Mouse (Mus musculus) c-Kit-positive CD71-positive TER-119-positive erythroid progenitor cells, embryonic 14.5 days (primary cell): ENCODE results near the gene Polr3f.

Experiments used
- DNase-seq: peaks from one replicate; pipeline ENCODE4 v3.0.0-alpha.2; 2013; ENCODE audit warnings: low spot score

Polr3f gene

GRCm38 (mm10) chr2:144526981-144527820 is at the start of gene Polr3f, which contains the start of gene Dzank1:
Gene Polr3f, plus strand, starts transcription at chr2:144527718.
Gene Dzank1, minus strand, starts transcription at chr2:144527414.
- DNase-seq, result peak; percentile 92

- no peak for DNase-seq
Measured at GRCm38 (mm10) chr2:144479421-144479820, 48.1 kb upstream of the Polr3f start.

DNA sequence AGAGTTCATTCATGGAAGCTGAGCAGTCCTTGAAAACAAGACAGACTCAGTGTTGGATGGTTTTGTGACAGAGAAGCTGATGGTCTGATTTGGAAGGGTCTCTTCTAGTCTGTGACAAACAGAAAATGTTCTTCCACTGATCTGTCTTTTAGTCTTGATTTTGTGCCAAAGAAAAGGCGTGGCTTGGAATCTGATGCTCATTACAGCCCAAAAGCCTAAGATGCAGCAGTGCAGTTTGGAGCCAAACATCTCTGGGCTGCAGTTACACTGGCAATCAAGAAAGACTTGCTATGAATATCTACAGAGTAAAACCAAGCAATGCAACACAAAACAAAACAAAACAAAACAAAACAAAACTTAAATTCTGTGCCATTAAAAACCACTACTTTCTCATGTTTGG is 43.4 kb upstream of the Polr3f start:
- no peak for DNase-seq

- DNase-seq, result no peak
Measured at GRCm38 (mm10) chr2:144485439-144485838, 42.1 kb upstream of the Polr3f start.

- DNase-seq, result no peak
Measured at GRCm38 (mm10) chr2:144487476-144487875, 40.0 kb upstream of the Polr3f start.

DNA sequence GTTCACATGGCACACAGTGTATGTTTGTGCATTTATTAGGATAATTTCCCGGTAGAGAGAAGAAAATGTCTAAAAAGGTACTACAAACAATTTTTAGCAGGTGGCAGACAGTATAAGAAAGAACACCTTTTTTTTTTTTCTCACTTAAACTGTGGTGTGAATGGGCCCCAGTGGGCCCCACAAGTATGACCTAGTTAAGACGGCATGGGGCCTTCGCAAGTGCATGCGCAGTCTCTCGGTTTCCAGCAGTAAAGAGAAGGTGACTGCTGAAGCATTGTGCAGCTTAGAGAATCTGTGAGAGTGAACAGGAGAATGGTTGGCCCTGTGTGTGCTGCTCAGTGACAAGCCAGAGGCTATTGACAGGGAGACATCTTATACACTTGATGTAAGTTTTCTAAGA is 38.2 kb upstream of the Polr3f start:
- DNase-seq, result no peak

DNA sequence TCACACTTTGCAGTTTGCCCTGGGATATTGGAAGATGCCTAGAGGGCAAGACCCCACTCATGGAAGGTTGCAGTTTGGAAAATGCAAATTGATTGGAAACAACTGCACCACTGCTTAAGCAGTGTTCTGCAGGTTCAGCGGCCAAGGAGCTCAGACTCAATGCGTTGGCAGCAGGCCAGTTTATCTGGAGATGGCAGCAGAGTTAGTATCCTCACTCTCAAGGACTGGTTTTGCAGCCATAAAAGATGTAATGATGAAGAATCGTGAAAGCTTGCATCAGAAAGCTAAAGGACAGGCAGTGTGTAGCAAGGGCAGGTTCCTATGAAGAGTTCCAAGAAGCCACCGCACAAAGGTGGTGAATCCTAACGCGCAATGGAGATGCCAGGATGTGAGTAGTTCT is 25.4 kb upstream of the Polr3f start:
- DNase-seq, result no peak

DNA sequence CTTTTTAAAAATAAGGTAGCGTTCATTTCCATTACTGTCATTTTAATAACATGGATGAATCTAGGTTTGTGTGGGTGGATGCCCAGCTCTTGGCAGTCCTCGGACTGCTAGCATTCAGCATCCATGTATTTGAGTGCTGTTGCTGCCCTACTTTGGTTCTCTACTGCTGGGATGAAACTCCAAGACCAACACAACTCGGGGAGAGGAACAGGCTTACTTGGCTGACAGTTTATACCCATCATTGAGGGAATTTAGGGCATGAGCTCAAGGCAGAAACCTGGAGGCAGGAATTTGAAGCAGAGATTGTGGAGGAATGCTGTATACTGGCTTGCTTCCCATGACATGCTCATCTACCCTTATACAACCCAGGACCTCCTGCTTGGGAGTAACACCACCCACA is 12.9 kb upstream of the Polr3f start:
- no peak for DNase-seq

DNA sequence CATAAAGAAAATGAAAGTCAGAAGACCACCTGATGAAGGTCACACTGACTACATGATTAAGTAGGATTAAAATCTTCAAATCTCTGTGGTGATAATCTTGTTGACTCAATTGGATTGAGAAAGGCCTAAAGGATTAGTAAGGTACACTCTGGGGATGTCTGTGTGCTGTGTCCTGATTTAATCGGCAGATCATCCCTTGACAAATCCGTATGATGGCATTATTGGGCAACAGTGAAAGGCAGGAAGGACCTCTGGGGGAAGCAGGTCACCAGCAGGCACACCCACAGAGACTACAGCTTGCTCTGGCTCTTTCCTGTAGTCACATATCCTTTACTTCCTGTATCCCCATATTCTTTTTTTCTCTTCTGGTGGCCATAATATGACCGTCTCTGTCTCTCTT is 7.7 kb upstream of the Polr3f start:
- DNase-seq, result no peak

GRCm38 (mm10) chr2:144525856-144526255 is 1.7 kb upstream of the Polr3f start:
- DNase-seq, result no peak

GRCm38 (mm10) chr2:144527821-144528174 is 280 bp downstream of the Polr3f start:
- no peak for DNase-seq

GRCm38 (mm10) chr2:144537123-144537522 is 9.6 kb downstream of the Polr3f start:
- DNase-seq, result no peak

DNA sequence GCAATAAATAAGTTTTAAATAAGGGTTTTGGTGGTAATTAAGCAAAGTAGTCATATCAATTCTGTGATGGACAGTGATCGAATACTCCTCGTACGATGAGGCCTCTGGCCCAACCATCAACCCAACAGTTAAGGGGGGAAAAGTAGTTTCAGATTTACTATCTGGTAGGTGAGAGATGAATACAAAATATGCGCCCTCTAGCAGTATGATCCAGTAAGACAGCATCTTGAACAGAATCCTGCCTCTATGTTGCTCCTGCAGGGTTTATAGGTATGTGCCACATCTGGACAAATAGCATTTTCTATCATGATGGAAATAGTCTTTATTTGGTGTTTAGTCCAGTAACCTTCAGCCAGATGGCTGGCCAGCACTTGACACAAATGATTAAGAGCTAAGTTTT is 13.7 kb downstream of the Polr3f start:
- DNase-seq, result no peak

- no peak for DNase-seq
Measured at GRCm38 (mm10) chr2:144543670-144544069, 16.2 kb downstream of the Polr3f start.

GRCm38 (mm10) chr2:144544630-144545029 is 17.1 kb downstream of the Polr3f start:
- no peak for DNase-seq

DNA sequence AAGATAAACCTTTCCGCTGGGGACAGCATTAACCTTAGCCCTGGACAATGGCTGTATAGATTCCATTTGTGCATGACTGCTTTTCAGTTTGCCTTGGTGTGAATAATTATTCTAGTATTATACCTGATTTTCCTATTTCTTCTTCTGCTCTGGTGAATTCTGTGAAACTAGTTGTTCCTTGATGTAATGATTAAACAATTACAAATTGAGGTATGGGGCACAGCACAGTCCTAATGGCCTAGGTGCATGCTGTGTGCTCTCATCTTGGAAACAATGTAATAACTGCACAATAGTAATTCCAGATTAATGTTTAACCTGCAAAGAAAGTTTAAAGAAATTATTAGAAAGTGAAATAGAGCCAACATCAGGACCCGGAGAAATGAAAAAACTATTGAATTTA is 17.5 kb downstream of the Polr3f start:
- DNase-seq, result no peak

GRCm38 (mm10) chr2:144545481-144545880 is 18.0 kb downstream of the Polr3f start:
- DNase-seq, result no peak

DNA sequence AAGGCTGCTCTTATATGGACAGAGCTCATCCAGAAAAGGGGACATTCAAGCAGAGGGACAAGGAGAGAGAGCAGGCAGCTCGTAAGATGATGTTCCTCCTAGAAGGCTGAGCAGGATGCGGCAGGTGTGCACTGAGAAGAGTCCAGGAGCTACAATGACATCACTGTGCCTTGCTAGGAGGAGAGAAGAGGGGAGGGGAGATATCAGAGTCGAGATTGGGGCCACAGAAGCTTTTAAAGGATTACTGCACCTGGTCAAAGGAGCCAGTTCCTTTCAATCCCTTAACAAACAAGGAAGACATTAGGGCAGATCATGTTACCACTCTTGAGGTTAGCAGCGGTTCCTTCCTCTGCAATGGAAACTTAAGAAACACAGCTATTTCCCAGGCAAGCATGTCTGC is 20.0 kb downstream of the Polr3f start:
- no peak for DNase-seq

DNA sequence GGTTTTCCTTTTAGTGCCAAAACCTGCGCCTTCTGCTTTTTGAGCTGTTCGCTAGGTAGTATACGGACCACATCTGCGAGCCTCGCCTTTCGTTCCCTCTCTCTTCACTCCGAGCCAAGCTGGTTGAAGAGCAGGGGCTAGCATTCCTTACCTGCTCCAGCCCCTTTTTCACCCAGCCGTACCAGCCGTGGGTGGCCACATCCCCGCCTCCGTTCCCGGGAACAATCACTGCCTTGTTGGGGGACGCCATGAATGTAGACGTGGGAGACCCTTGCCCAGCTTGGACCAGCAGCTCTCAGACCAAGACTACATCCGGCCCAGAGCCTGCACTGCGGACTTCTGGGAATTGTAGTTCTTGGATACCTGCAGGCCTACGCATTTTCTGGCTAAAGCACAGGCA is 23.0 kb downstream of the Polr3f start, which contains the start of gene Rbbp9:
TSS of gene Rbbp9 (minus strand) at position 341 of the 400 bp plus-strand sequence.
- peak; percentile 40 for DNase-seq

- no peak for DNase-seq
Measured at GRCm38 (mm10) chr2:144553905-144554304, 26.4 kb downstream of the Polr3f start.

- DNase-seq, result peak; percentile 57
Measured at GRCm38 (mm10) chr2:144555286-144555819, 27.8 kb downstream of the Polr3f start.

- DNase-seq, result peak; percentile 96
Measured at GRCm38 (mm10) chr2:144555820-144556552, 28.5 kb downstream of the Polr3f start, which contains the start of gene Sec23b. Gene Sec23b, plus strand, starts transcription at chr2:144556229.

- DNase-seq, result no peak
Measured at GRCm38 (mm10) chr2:144588723-144589122, 61.2 kb downstream of the Polr3f start.
